Mouse (Mus musculus) megakaryocyte-erythroid progenitor cell, adult 5-6 weeks (primary cell): ENCODE data around the gene Scgb2b21. TPM values are rescaled to one million over a fixed set of nuclear protein-coding genes. Genes with fewer than 3 reads are reported as not detected.
"Not testable (repeated sequence)": the region's sequence is repeated elsewhere in the genome, so short reads cannot be mapped to it uniquely, and the experiment has no call there.

Experiments
- ATAC-seq: replicated peaks from 2 replicates; pipeline ENCODE4 v1.8.0; 2016; ENCODE audit warnings: mild to moderate bottlenecking, inconsistent platforms; ENCODE audit not compliant: severe bottlenecking, poor library complexity, low FRiP score, low TSS enrichment
- total RNA-seq, 2 experiments: library from RNA; stranded (forward) in 1 of 2; stranded (reverse) in 1 of 2; fragments of 200-1000, 215-1000 nt in 1 of 2; fragments of >200 nt in 1 of 2; fragmentation: Nextera tagmentation in 1 of 2; gene quantifications; 2 replicates each; pipeline ENCODE4 v1.2.3; 2014 to 2017

Gene Scgb2b21
- total RNA-seq (2014; fragmentation: Nextera tagmentation): not detected in 2 replicates
- not detected in 2 replicates for total RNA-seq (2017)

DNA sequence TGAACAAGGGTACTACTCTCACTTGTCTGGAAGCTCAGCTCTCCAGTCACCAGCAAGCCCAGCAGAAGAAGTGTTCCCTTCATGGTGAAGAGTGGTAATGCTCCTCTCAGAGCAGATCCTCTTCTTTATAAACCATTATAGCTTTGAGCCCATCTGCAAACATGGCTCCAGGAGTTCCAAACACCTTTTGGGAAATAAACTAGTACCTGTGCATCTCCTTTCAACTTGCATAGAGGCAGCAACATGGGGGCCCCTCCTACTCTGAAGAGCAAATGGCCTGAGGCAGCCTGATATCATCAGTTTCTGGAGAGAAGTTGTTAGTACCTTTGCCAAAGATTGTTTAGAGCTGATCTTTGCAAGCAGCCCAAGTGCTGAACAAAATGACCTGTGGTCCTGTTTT is at the start of gene Scgb2b21:
Gene Scgb2b21 (minus strand): TSS at position 101 of the 400 bp plus-strand sequence.
- no peak for ATAC-seq

DNA sequence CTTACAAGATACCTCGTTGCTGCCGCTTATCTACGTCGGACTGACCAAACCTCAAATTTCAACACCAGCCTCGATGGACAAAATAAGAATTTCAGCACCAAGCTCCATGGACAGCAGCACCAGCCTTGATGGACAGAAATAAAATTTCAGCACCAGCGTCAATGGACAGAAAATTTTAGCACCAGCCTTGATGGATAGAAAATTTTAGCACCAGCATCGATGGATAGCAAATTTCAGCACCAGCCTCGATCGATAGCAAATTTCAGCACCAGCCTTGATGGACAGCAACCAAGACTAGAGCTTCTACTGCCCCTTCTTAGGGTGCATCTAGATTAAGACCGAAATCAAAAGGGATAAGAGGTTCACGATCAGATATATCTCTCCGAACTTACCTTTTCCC is 23.2 kb upstream of the Scgb2b21 start:
- not testable (repeated sequence) for ATAC-seq

Other genes starting within 250 kb of the Scgb2b21 start
- gene Scgb2b19, start 240.1 kb downstream of the Scgb2b21 start, total RNA-seq (2014; fragmentation: Nextera tagmentation): not detected in 2 replicates
- not detected in 2 replicates for gene Scgb2b19, start 240.1 kb downstream of the Scgb2b21 start, total RNA-seq (2017)
- not detected in 2 replicates for gene Scgb1b19, start 233.2 kb downstream of the Scgb2b21 start, total RNA-seq (2014; fragmentation: Nextera tagmentation)
- gene Scgb1b19, start 233.2 kb downstream of the Scgb2b21 start, total RNA-seq (2017): not detected in 2 replicates
- not detected in 2 replicates for gene Scgb2b20, start 154.1 kb downstream of the Scgb2b21 start, total RNA-seq (2014; fragmentation: Nextera tagmentation)
- not detected in 2 replicates for gene Scgb2b20, start 154.1 kb downstream of the Scgb2b21 start, total RNA-seq (2017)
- gene Scgb1b20, start 147.2 kb downstream of the Scgb2b21 start, total RNA-seq (2014; fragmentation: Nextera tagmentation): not detected in 2 replicates
- not detected in 2 replicates for gene Scgb1b20, start 147.2 kb downstream of the Scgb2b21 start, total RNA-seq (2017)
- not detected in 2 replicates for gene Scgb2b24, start 218.9 kb upstream of the Scgb2b21 start, total RNA-seq (2014; fragmentation: Nextera tagmentation)
- not detected in 2 replicates for gene Scgb2b24, start 218.9 kb upstream of the Scgb2b21 start, total RNA-seq (2017)
- not detected in 2 replicates for gene Scgb1b24, start 223.3 kb upstream of the Scgb2b21 start, total RNA-seq (2014; fragmentation: Nextera tagmentation)
- not detected in 2 replicates for gene Scgb1b24, start 223.3 kb upstream of the Scgb2b21 start, total RNA-seq (2017)